Mouse (Mus musculus) heart, postnatal 0 days (tissue): ENCODE results near the gene Fam129c.

ENCODE experiments used
- CTCF ChIP-seq: IDR thresholded peaks from 2 replicates; pipeline ENCODE4 v1.5.1; 2016; ENCODE audit warnings: antibody characterized with exemption, control low read depth, low read depth
- EP300 ChIP-seq: IDR thresholded peaks from 2 replicates; pipeline ENCODE4 v1.6.1; 2016; ENCODE audit warnings: antibody characterized with exemption, low read depth

DNA sequence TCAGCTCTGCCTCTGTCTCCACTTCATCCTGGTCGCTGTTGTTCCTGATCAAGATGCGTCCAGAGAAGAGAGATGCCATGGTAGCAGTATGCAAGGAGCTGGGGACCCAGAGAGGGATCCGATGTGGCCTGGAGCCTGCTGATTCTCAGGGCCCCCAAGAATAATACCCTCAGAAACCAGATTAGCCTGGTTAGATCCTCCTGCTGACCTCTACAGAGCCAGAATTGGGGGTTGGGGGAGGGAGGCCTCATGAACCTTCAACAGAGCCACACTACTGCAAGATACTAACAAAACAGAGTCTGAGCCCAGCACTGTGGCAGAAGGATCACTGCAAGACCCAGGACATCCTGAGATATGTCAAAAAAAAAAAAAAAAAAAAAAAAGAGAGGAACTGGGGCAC lies 30.9 kb upstream of the Fam129c start, which contains the start of gene Nxnl1:
- no peak for TF ChIP-seq CTCF
- no peak for TF ChIP-seq EP300
